Mouse (Mus musculus) frontal cortex, adult (tissue): Measurements from ENCODE around the gene Musk.

Source experiments
- ATAC-seq: cut with Nextera tagmentation; 2 replicates; pipeline ENCODE4 v1.9.2; 2017; ENCODE audit warnings: mild to moderate bottlenecking, moderate library complexity, mixed read lengths; ENCODE audit not compliant: low TSS enrichment

Musk gene

GRCm38 (mm10) chr4:58314942-58315508 lies 29.3 kb downstream of the Musk start:
- no peak for ATAC-seq

- no peak for ATAC-seq
Measured at GRCm38 (mm10) chr4:58317536-58317935, 31.8 kb downstream of the Musk start.

- ATAC-seq, result no peak
Measured at GRCm38 (mm10) chr4:58320293-58320692, 34.5 kb downstream of the Musk start.

GRCm38 (mm10) chr4:58326746-58327145 lies 41.0 kb downstream of the Musk start:
- no peak for ATAC-seq

- no peak for ATAC-seq
Measured at GRCm38 (mm10) chr4:58328231-58328630, 42.5 kb downstream of the Musk start.

- ATAC-seq, result no peak
Measured at GRCm38 (mm10) chr4:58330016-58330415, 44.3 kb downstream of the Musk start.

GRCm38 (mm10) chr4:58330864-58331638 lies 45.3 kb downstream of the Musk start:
- ATAC-seq, result no peak

- ATAC-seq, result no peak
Measured at GRCm38 (mm10) chr4:58332394-58332793, 46.6 kb downstream of the Musk start.

- ATAC-seq, result no peak
Measured at GRCm38 (mm10) chr4:58336227-58336626, 50.5 kb downstream of the Musk start.

- ATAC-seq, result no peak
Measured at GRCm38 (mm10) chr4:58339226-58339625, 53.5 kb downstream of the Musk start.

GRCm38 (mm10) chr4:58350206-58350605 lies 64.4 kb downstream of the Musk start:
- no peak for ATAC-seq

- ATAC-seq, result no peak
Measured at GRCm38 (mm10) chr4:58351165-58351564, 65.4 kb downstream of the Musk start.

GRCm38 (mm10) chr4:58351590-58351989 lies 65.8 kb downstream of the Musk start:
- ATAC-seq, result no peak

- no peak for ATAC-seq
Measured at GRCm38 (mm10) chr4:58358996-58359395, 73.2 kb downstream of the Musk start.

- ATAC-seq, result no peak
Measured at GRCm38 (mm10) chr4:58365321-58365720, 79.6 kb downstream of the Musk start.

GRCm38 (mm10) chr4:58371106-58371505 lies 85.3 kb downstream of the Musk start:
- ATAC-seq, result no peak

- no peak for ATAC-seq
Measured at GRCm38 (mm10) chr4:58373599-58373998, 87.8 kb downstream of the Musk start.

- ATAC-seq, result no peak
Measured at GRCm38 (mm10) chr4:58374141-58374870, 88.5 kb downstream of the Musk start.

GRCm38 (mm10) chr4:58379186-58379585 lies 93.4 kb downstream of the Musk start:
- ATAC-seq, result no peak

- peak; percentile 81 for ATAC-seq
Measured at GRCm38 (mm10) chr4:58400861-58401341, 115.1 kb downstream of the Musk start.

GRCm38 (mm10) chr4:58401973-58402501 lies 116.3 kb downstream of the Musk start:
- peak; percentile 92 for ATAC-seq
